Mouse (Mus musculus) forebrain, embryonic 11.5 days (tissue): ENCODE measurements at regions not wholly inside any gene's neighbourhood (a gene's known extent, or its start where the extent isn't known, plus 50 kb on each side); places are given as distances from the start of the nearest gene placed in this dataset.

Experiments
- ATAC-seq: fragments of 200-750 bp; cut with Nextera tagmentation; replicated peaks from 2 replicates; pipeline ENCODE4 v1.8.0; 2017; ENCODE audit warnings: moderate TSS enrichment; ENCODE audit not compliant: low FRiP score
- DNase-seq: peaks from one replicate; pipeline ENCODE4 v3.0.0-alpha.2; 2017; ENCODE audit warnings: low spot score
- H3K27ac ChIP-seq: fragments of 300-500 bp; sonication (generic); 2 replicates; pipeline ENCODE4 v1.5.1; 2014; ENCODE audit warnings: low read depth, low read length
- H3K27me3 ChIP-seq: fragments of 300-500 bp; sonication (generic); 2 replicates; pipeline ENCODE4 v1.6.1; 2014; ENCODE audit warnings: mild to moderate bottlenecking, low read length, mixed read lengths; ENCODE audit not compliant: control insufficient read depth, insufficient read depth
- H3K36me3 ChIP-seq: fragments of 300-500 bp; sonication (generic); 2 replicates; pipeline ENCODE4 v1.6.1; 2014; ENCODE audit warnings: mild to moderate bottlenecking, low read length, moderate library complexity, mixed read lengths; ENCODE audit not compliant: control insufficient read depth, insufficient read depth
- H3K4me1 ChIP-seq: fragments of 300-500 bp; sonication (generic); replicated peaks from 2 replicates; pipeline ENCODE4 v1.6.1; 2014; ENCODE audit warnings: low read length, mixed read lengths; ENCODE audit not compliant: control insufficient read depth, insufficient read depth
- H3K4me2 ChIP-seq: fragments of 300-500 bp; sonication (generic); 2 replicates; pipeline ENCODE4 v1.6.1; 2014; ENCODE audit warnings: low read depth, mild to moderate bottlenecking, low read length, moderate library complexity, mixed read lengths; ENCODE audit not compliant: severe bottlenecking
- H3K4me3 ChIP-seq: fragments of 300-500 bp; sonication (generic); 2 replicates; pipeline ENCODE4 v1.5.1; 2014; ENCODE audit warnings: low read depth, low read length
- H3K9ac ChIP-seq: fragments of 300-500 bp; sonication (generic); 2 replicates; pipeline ENCODE4 v1.6.1; 2014; ENCODE audit warnings: low read length
- H3K9me3 ChIP-seq: fragments of 300-500 bp; sonication (generic); 2 replicates; pipeline ENCODE4 v1.6.1; 2016; ENCODE audit warnings: low read length, mixed read lengths; ENCODE audit not compliant: control insufficient read depth
- WGBS: fragments of 180-500 bp; shearing (Covaris S2); extraction: QIAGEN DNeasy Blood & Tissue Kit; methylation state at CpG from one replicate; pipeline ENCODE4 v1.1.7; 2014; 5-methylcytosine and 5-hydroxymethylcytosine counted together

- no peaks in the 10 kb centered on the region for H3K4me1 ChIP-seq
- 77% methylated on average over 3 of the region's 3 CpGs for WGBS
- H3K27ac ChIP-seq = no peak overlapping the region
- no peaks in the 10 kb centered on the region for H3K9me3 ChIP-seq
- H3K4me2 ChIP-seq = no peak overlapping the region
- H3K27me3 ChIP-seq = no peaks in the 10 kb centered on the region
- H3K9ac ChIP-seq = no peak overlapping the region
- H3K4me3 ChIP-seq = no peak overlapping the region
- no peaks in the 10 kb centered on the region for H3K36me3 ChIP-seq
- ATAC-seq (no peak), DNase-seq (no peak)
These were observed 438.8 kb downstream of the Cdh26 start for GRCm38 (mm10) chr2:178869160-178869559.

DNA sequence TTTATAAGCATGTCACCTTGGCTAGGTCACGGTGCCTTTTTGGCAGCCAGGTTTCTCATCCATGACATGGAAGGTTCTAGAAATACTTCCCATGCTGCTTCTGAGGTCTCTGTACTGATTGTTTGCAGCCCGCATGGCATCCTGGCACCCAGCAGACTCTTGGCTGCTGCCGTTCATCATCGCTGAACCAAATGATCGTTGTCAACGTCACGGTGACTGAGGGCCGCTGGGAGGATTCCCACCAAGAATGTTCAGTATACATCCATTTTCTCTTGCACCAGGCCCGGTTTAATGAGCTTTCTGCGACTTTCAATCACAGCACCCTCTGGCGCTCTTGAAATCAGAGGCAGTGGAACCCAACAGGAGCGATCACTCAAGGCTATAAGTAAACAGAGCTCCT is 448.1 kb downstream of the Cdh26 start:
- Histone ChIP-seq H3K36me3 (no peaks in the 10 kb centered on the region), H3K4me1 (no peaks in the 10 kb centered on the region), H3K4me2 (no peak overlapping the region), H3K27me3 (no peaks in the 10 kb centered on the region), H3K4me3 (no peak overlapping the region), H3K27ac (no peak overlapping the region), H3K9ac (no peak overlapping the region), H3K9me3 (no peaks in the 10 kb centered on the region)
- 93% methylated on average over 12 of the region's 12 CpGs for WGBS
- ATAC-seq = no peak
- DNase-seq = no peak

- Histone ChIP-seq H3K36me3 (no peaks in the 10 kb centered on the region), H3K27me3 (no peaks in the 10 kb centered on the region), H3K27ac (no peak overlapping the region), H3K9ac (no peak overlapping the region), H3K4me2 (no peak overlapping the region), H3K4me1 (no peaks in the 10 kb centered on the region), H3K9me3 (no peaks in the 10 kb centered on the region), H3K4me3 (no peak overlapping the region)
- ATAC-seq (no peak), DNase-seq (peak; percentile 54)
- 48% methylated on average over 5 of the region's 5 CpGs for WGBS
These were observed 455.4 kb downstream of the Cdh26 start for GRCm38 (mm10) chr2:178885686-178886085.

DNA sequence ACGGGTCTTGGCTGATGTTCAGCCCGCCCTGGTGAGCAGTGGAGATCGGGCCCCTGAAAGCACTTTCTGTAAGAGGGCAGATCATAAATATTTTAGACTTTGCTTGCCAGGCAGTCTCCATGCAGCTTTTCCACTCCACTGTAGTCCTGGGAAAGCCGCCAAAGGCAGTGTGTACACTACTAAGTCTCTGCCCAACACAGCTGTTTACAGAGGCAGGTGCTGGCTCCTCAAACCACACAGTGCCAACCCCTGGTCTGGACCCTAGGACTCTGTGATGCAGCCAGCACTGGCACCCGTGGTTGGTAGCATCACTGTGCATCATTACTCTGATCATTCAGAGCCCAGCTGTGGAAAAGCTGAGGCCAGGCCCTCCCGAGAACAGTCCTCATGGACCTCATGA is 458.4 kb downstream of the Cdh26 start:
- no peak overlapping the region for H3K4me3 ChIP-seq
- H3K36me3 ChIP-seq = no peaks in the 10 kb centered on the region
- no peaks in the 10 kb centered on the region for H3K9me3 ChIP-seq
- ATAC-seq = no peak
- H3K27me3 ChIP-seq = no peaks in the 10 kb centered on the region
- no peak overlapping the region for H3K27ac ChIP-seq
- H3K9ac ChIP-seq = no peak overlapping the region
- no peaks in the 10 kb centered on the region for H3K4me1 ChIP-seq
- no peak overlapping the region for H3K4me2 ChIP-seq
- WGBS = 82% methylated on average over 6 of the region's 6 CpGs
- DNase-seq = no peak

DNA sequence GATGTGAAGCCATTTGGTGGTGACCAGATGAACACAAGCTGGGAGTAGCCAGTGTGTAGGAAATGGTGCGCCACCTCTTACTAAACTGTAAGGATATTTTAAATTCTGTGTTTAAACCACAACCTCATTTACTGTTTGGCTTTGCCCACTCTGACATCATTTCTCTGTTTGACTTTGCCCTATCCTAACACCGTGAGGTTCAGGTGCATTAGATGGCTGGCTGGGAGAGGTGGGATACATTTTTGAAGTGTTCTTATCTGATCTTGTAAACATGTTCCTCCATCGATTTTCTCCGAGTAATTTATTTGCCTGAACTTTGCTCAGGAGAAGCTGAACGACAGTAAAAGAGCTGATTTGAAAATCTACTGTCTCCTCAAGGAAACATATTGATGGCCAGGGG is 472.1 kb downstream of the Cdh26 start:
- H3K4me1 ChIP-seq = no peaks in the 10 kb centered on the region
- no peaks in the 10 kb centered on the region for H3K36me3 ChIP-seq
- H3K9me3 ChIP-seq = no peaks in the 10 kb centered on the region
- 85% methylated on average over 5 of the region's 5 CpGs for WGBS
- H3K4me3 ChIP-seq = no peak overlapping the region
- no peaks in the 10 kb centered on the region for H3K27me3 ChIP-seq
- no peak overlapping the region for H3K27ac ChIP-seq
- H3K9ac ChIP-seq = no peak overlapping the region
- H3K4me2 ChIP-seq = no peak overlapping the region
- no peak for ATAC-seq
- no peak for DNase-seq

- H3K4me1 ChIP-seq = no peaks in the 10 kb centered on the region
- 80% methylated on average over 7 of the region's 7 CpGs for WGBS
- no peaks in the 10 kb centered on the region for H3K27me3 ChIP-seq
- DNase-seq = no peak
- no peak overlapping the region for H3K4me2 ChIP-seq
- H3K36me3 ChIP-seq = no peaks in the 10 kb centered on the region
- H3K9me3 ChIP-seq = no peaks in the 10 kb centered on the region
- H3K27ac ChIP-seq = no peak overlapping the region
- no peak for ATAC-seq
- no peak overlapping the region for H3K9ac ChIP-seq
- no peak overlapping the region for H3K4me3 ChIP-seq
These were observed 479.0 kb downstream of the Cdh26 start for GRCm38 (mm10) chr2:178909325-178909724.

DNA sequence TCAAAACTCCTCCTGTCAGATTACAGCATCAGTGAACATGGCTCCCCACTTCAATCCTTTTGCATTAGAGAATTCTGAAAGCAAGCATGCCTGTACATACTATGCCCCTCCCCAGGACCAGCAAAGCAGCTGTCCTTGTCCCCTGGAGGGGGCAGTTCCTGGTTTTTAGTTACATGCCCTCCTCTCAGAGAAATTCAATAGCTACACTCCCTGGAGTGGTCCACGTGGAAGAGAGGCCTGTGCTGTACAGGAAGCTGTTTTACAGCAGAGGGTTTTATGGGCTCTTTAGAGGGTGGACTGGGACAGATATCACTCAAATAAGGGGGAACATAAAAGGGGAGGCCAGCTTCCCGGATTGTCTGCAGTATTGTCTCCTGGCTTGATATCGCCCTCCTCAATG is 481.3 kb downstream of the Cdh26 start:
- Histone ChIP-seq H3K9me3 (no peaks in the 10 kb centered on the region), H3K27me3 (no peaks in the 10 kb centered on the region), H3K27ac (no peak overlapping the region), H3K9ac (no peak overlapping the region), H3K4me1 (no peaks in the 10 kb centered on the region), H3K4me3 (no peak overlapping the region), H3K4me2 (no peak overlapping the region), H3K36me3 (no peaks in the 10 kb centered on the region)
- WGBS = 80% methylated on average over 3 of the region's 3 CpGs
- DNase-seq = no peak
- no peak for ATAC-seq

- Histone ChIP-seq H3K36me3 (no peaks in the 10 kb centered on the region), H3K4me3 (no peak overlapping the region), H3K27ac (no peak overlapping the region), H3K4me2 (no peak overlapping the region), H3K9ac (no peak overlapping the region), H3K27me3 (no peaks in the 10 kb centered on the region), H3K9me3 (no peaks in the 10 kb centered on the region), H3K4me1 (0 out of 2 replicates have a peak, but pooled peaks cover 3% of the 10 kb centered on the region)
- WGBS = 75% methylated on average over 6 of the region's 6 CpGs
- ATAC-seq = no peak
- DNase-seq = no peak
These were observed 486.1 kb downstream of the Cdh26 start for GRCm38 (mm10) chr2:178916316-178917033.

DNA sequence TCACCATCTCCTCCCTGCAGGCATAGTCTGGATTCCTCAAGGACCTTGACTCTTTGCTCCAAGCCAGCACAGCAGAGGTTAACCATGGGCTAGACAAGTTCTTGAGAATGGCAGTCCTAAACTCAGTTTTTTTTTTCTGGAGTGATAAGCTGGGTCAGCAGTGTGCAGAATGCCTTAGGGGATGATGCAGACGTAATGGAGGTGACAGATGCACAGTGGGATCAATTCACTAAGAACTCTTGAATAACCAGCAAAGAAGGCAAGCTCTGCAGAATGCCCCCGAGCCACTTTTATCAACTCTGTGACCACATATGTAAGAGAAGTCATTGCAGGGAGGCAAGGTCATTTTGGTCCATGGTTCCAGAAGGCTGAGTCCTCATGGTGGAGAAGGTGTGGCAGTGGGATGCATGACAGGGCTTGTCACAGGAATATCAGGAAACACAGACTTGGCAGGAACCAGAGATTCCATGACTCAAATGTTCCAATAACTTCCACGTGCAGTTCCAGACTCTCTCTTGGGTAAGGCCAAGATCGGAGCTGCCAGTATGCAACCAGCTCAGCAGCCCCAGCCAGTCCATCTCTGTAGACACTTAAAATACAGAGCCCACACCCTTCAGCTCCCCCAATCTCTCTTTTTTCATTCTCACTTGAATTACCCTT is 494.3 kb downstream of the Cdh26 start:
- DNase-seq (no peak), ATAC-seq (no peak)
- 0 out of 2 replicates have a peak, but pooled peaks cover 3% of the 10 kb centered on the region for H3K4me1 ChIP-seq
- H3K36me3 ChIP-seq = no peaks in the 10 kb centered on the region
- no peak overlapping the region for H3K9ac ChIP-seq
- no peak overlapping the region for H3K4me3 ChIP-seq
- H3K27me3 ChIP-seq = no peaks in the 10 kb centered on the region
- 83% methylated on average over 4 of the region's 4 CpGs for WGBS
- H3K4me2 ChIP-seq = no peak overlapping the region
- H3K27ac ChIP-seq = no peak overlapping the region
- H3K9me3 ChIP-seq = no peaks in the 10 kb centered on the region
